Mouse (Mus musculus) cerebellum, adult 11 months (tissue): ENCODE data around the gene Adgrv1.

Experiments used
- DNase-seq: peaks from one replicate; pipeline ENCODE4 v3.0.0; 2022

Gene Adgrv1

GRCm38 (mm10) chr13:81236758-81237395 lies 396.1 kb downstream of the Adgrv1 start:
- DNase-seq = no peak

- no peak for DNase-seq
Measured at GRCm38 (mm10) chr13:81234031-81234430, 398.9 kb downstream of the Adgrv1 start.

GRCm38 (mm10) chr13:81232839-81233238 lies 400.1 kb downstream of the Adgrv1 start:
- no peak for DNase-seq

GRCm38 (mm10) chr13:81230161-81230560 lies 402.8 kb downstream of the Adgrv1 start:
- no peak for DNase-seq

- DNase-seq = no peak
Measured at GRCm38 (mm10) chr13:81223768-81224167, 409.2 kb downstream of the Adgrv1 start.

- no peak for DNase-seq
Measured at GRCm38 (mm10) chr13:81222377-81222776, 410.6 kb downstream of the Adgrv1 start.

- no peak for DNase-seq
Measured at GRCm38 (mm10) chr13:81211436-81211835, 421.5 kb downstream of the Adgrv1 start.

- DNase-seq = no peak
Measured at GRCm38 (mm10) chr13:81210516-81210915, 422.4 kb downstream of the Adgrv1 start.

- no peak for DNase-seq
Measured at GRCm38 (mm10) chr13:81209815-81210214, 423.1 kb downstream of the Adgrv1 start.

GRCm38 (mm10) chr13:81208106-81208613 lies 424.8 kb downstream of the Adgrv1 start:
- no peak for DNase-seq

GRCm38 (mm10) chr13:81181966-81182908 lies 450.7 kb downstream of the Adgrv1 start:
- no peak for DNase-seq

GRCm38 (mm10) chr13:81181459-81181858 lies 451.5 kb downstream of the Adgrv1 start:
- no peak for DNase-seq

- DNase-seq = no peak
Measured at GRCm38 (mm10) chr13:81176820-81177219, 456.1 kb downstream of the Adgrv1 start.

GRCm38 (mm10) chr13:81176071-81176470 lies 456.9 kb downstream of the Adgrv1 start:
- no peak for DNase-seq

- no peak for DNase-seq
Measured at GRCm38 (mm10) chr13:81171115-81171514, 461.8 kb downstream of the Adgrv1 start.

- no peak for DNase-seq
Measured at GRCm38 (mm10) chr13:81167450-81167849, 465.5 kb downstream of the Adgrv1 start.

- DNase-seq = no peak
Measured at GRCm38 (mm10) chr13:81159808-81160207, 473.1 kb downstream of the Adgrv1 start.

- peak; percentile 20 for DNase-seq
Measured at GRCm38 (mm10) chr13:81155322-81155721, 477.6 kb downstream of the Adgrv1 start.

GRCm38 (mm10) chr13:81144434-81144833 lies 488.5 kb downstream of the Adgrv1 start:
- no peak for DNase-seq

GRCm38 (mm10) chr13:81142268-81142884 lies 490.6 kb downstream of the Adgrv1 start:
- DNase-seq = no peak

GRCm38 (mm10) chr13:81136652-81137422 lies 496.1 kb downstream of the Adgrv1 start:
- no peak for DNase-seq

GRCm38 (mm10) chr13:81135953-81136352 lies 497.0 kb downstream of the Adgrv1 start:
- no peak for DNase-seq

- no peak for DNase-seq
Measured at GRCm38 (mm10) chr13:81134412-81134811, 498.5 kb downstream of the Adgrv1 start.
